Mouse (Mus musculus) stomach, postnatal 0 days (tissue): ENCODE measurements around the gene Eif2d. TPM values are rescaled to one million over a fixed set of nuclear protein-coding genes. Genes with fewer than 3 reads are reported as not detected.

Source experiments
- ATAC-seq: fragments of 200-750 bp; cut with Nextera tagmentation; 2 replicates; pipeline ENCODE4 v1.8.0; 2017; ENCODE audit not compliant: low FRiP score, low TSS enrichment
- DNase-seq: peaks from one replicate; pipeline ENCODE4 v3.0.0-alpha.2; 2016; ENCODE audit warnings: low spot score
- H3K27ac ChIP-seq: fragments of 300-500 bp; sonication (generic); replicated peaks from 2 replicates; pipeline ENCODE4 v1.5.1; 2014; ENCODE audit warnings: mild to moderate bottlenecking, control low read depth
- H3K27me3 ChIP-seq: fragments of 300-500 bp; sonication (generic); 2 replicates; pipeline ENCODE4 v1.6.1; 2014; ENCODE audit warnings: low read length; ENCODE audit not compliant: control insufficient read depth, insufficient read depth
- H3K36me3 ChIP-seq: fragments of 300-500 bp; sonication (generic); 2 replicates; pipeline ENCODE4 v1.6.1; 2014; ENCODE audit warnings: low read length, mixed read lengths; ENCODE audit not compliant: control insufficient read depth, insufficient read depth
- H3K4me1 ChIP-seq: fragments of 300-500 bp; sonication (generic); replicated peaks from 2 replicates; pipeline ENCODE4 v1.6.1; 2014; ENCODE audit warnings: antibody characterized with exemption; ENCODE audit not compliant: control insufficient read depth, insufficient read depth
- H3K4me2 ChIP-seq: fragments of 300-500 bp; sonication (generic); replicated peaks from 2 replicates; pipeline ENCODE4 v1.6.1; 2014; ENCODE audit warnings: low read depth, mild to moderate bottlenecking, control low read depth, moderate library complexity
- H3K4me3 ChIP-seq: fragments of 300-500 bp; sonication (generic); 2 replicates; pipeline ENCODE4 v1.5.1; 2014; ENCODE audit warnings: low read depth, low read length, control low read depth
- H3K9ac ChIP-seq: fragments of 300-500 bp; sonication (generic); 2 replicates; pipeline ENCODE4 v1.6.1; 2014; ENCODE audit warnings: mild to moderate bottlenecking, low read length, control low read depth, mixed read lengths
- H3K9me3 ChIP-seq: fragments of 300-500 bp; sonication (generic); 2 replicates; pipeline ENCODE4 v1.6.1; 2016; ENCODE audit warnings: low read length; ENCODE audit not compliant: control insufficient read depth
- CTCF ChIP-seq: IDR thresholded peaks from 2 replicates; pipeline ENCODE4 v1.5.1; 2016; ENCODE audit warnings: antibody characterized with exemption, low read depth, mild to moderate bottlenecking, moderate library complexity
- EP300 ChIP-seq: optimal IDR thresholded peaks from 2 replicates; pipeline ENCODE3; 2016; ENCODE audit warnings: antibody characterized with exemption
- WGBS: fragments of 180-500 bp; shearing (Covaris S2); extraction: QIAGEN DNeasy Blood & Tissue Kit; methylation state at CpG from one replicate; pipeline ENCODE4 v1.1.7; 2014; 5-methylcytosine and 5-hydroxymethylcytosine counted together
- polyA plus RNA-seq: library from polyadenylated mRNA; unstranded; fragments of >200 nt; fragmentation: Nextera tagmentation; extraction: Ambion mirVana; gene quantifications from 2 replicates; pipeline ENCODE4 v1.2.1, GENCODE M21; 2015

The Eif2d gene
- 36.3 and 38.8 TPM in 2 replicates for polyA plus RNA-seq

DNA sequence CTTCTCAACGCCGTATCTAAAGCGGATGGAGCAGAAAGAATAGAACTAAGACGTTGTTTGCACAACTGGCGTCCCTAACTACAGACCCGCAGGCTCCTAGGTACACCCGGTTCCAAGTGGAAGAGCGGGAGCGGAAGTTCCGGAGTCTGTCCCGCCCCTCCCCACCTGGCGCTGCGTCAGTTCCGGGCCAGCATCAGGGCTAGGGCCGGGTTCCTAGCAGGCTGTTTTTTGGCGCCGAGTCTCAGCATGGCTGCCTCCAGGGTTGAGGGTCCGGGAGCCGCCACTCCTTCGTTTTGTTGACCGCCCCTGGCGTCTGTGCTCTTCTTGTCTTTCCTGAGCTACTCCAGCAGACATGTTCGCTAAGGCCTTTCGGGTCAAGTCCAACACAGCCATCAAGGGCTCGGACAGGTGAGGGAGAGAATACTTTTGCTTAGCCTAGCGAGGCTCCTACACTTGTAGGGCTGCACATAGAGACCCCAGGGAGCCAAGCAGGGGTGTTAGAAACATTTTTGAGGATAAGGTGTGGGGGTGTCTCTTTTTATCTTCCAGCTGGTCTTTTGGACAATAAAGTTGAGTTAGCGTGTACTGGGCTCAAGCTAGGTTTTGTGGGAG, at the start of gene Eif2d:
Eif2d (plus strand) TSS at position 164 of the 612 bp plus-strand sequence.
- Histone ChIP-seq H3K4me3 (peak within 1 kb of the TSS; percentile 68), H3K9ac (peak within 1 kb of the TSS; percentile 75), H3K27ac (peak within 1 kb of the TSS; percentile 76), H3K27me3 (no peaks in the 10 kb centered on the region), H3K4me1 (no peaks in the 10 kb centered on the region), H3K36me3 (no peaks in the 10 kb centered on the region), H3K4me2 (peak within 1 kb of the TSS; percentile 90), H3K9me3 (no peaks in the 10 kb centered on the region)
- under 1% methylated on average over 27 of the region's 27 CpGs for WGBS
- DNase-seq (peak; percentile 95), ATAC-seq (peak; percentile 99)
- TF ChIP-seq CTCF, result no peak
- no peak for TF ChIP-seq EP300

DNA sequence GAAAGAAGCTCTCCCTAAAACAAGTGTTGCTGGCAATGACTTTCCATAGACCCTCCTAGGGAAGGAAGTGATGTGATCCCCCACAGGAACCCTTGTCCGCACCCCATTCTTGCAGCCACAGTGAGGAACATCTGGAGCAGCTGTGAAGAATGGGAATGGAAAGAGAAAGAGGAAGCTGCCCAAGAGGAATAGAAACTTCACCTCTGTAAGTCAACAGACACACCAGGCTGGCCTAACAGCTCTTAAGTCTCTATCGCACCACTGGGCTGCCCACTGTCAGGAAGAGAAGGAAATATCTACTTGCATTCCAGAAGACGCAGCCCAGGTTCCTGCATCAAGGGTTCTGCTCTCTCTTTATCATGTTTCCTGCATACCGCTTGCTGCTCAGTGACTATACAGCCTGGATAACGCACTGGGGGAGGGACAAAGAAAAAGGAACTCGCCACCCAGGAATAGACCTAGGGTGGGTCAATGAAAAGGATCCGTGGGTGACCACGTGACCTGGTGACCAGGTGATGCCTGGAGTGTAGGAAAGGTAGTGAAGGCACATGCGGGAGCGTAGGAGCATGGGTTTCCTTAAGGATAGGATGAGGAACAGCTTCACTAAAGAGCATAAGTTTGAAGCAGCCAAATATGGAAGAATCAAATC, 49.1 kb upstream of the Eif2d start:
- Histone ChIP-seq H3K36me3 (no peaks in the 10 kb centered on the region), H3K4me1 (peaks cover 4% of the 10 kb centered on the region; the same call in 1 of the 2 replicates), H3K9ac (no peak overlapping the region), H3K27me3 (no peaks in the 10 kb centered on the region), H3K27ac (no peak overlapping the region), H3K9me3 (no peaks in the 10 kb centered on the region), H3K4me3 (no peak overlapping the region), H3K4me2 (no peak overlapping the region)
- no peak for ATAC-seq
- TF ChIP-seq EP300, result no peak
- TF ChIP-seq CTCF, result no peak
- WGBS, result 63% methylated on average over 10 of the region's 10 CpGs
- no peak for DNase-seq

DNA sequence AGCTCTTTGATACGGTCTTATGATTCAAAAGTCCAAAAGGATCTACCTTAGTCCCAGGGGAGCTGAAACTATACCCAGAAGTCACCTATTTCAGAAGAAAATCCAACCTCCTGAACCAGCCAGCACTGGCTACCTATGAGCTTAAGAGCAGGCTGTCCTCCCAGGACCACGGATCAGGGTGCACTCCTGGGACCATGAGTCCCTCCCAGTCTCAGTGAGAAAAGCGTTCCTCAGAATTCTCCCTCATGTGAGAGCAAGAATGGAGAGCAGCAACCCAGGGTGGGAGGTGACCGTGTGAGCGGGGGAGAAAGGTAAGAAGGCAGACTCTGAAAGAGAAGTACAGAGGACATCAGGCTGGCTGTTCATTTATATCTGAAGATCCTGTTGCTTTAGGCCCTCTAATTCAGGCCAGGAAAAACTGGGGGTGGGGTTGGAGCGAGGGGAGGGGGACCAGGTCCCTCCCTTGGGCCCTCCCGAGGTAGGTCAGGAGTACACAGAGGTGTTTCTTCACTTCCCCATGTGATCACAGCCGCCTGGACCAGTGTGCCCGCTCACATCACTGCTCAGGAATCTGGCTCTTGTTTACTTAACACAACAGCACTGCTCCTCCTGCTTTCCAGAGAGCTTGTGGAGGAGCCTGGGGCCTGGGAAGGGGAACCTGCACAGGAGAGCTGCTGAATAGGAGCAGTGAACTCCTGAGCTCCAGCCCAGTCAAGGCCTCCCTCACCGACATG, 45.2 kb upstream of the Eif2d start:
- ATAC-seq (peak; percentile 95), DNase-seq (peak; percentile 83)
- H3K27ac ChIP-seq, result peak overlapping the region; percentile 88
- H3K36me3 ChIP-seq, result no peaks in the 10 kb centered on the region
- H3K9me3 ChIP-seq, result no peaks in the 10 kb centered on the region
- TF ChIP-seq EP300, result no peak
- no peak; the same call in 1 of the 2 replicates for TF ChIP-seq CTCF
- no peaks in the 10 kb centered on the region for H3K27me3 ChIP-seq
- H3K4me2 ChIP-seq, result no peak overlapping the region; the same call in 1 of the 2 replicates
- H3K4me3 ChIP-seq, result no peak overlapping the region
- 25% methylated on average over 10 of the region's 10 CpGs for WGBS
- 0 out of 2 replicates have a peak overlapping the region, but pooled peaks have one; percentile 31 for H3K9ac ChIP-seq
- H3K4me1 ChIP-seq, result peaks cover 4% of the 10 kb centered on the region; the same call in 1 of the 2 replicates

DNA sequence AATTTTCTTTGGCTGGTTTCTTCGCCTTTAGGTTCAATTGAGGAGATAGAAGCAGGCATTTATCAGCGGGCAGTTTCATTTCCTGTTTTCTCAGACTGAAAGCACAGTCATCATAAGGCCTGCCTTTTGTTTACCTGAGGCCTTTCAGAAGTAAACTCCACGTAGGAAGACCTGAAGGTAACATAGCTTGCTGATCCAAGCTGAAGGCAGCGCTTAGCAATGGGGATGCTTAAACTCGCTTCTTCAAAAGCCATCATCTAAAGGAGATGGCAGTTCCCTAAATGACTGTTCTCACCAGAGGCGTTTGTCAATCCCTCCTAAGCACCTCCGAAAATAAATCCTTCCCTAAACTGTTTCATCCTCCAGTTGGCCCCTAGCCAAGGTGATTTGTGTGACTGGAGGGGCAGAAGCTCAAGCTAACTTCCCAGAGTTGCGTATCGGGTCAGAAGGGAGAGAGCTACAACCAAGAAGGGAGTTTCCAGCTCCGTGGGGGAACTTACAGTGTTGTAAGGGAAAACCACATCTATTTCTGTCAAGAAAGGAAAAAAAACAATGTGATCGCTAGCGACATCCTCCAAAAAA, 42.4 kb upstream of the Eif2d start:
- no peak overlapping the region for H3K4me2 ChIP-seq
- ATAC-seq (no peak), DNase-seq (no peak)
- H3K27ac ChIP-seq, result peak overlapping the region; percentile 5; the same call in 1 of the 2 replicates
- no peak for TF ChIP-seq EP300
- no peak for TF ChIP-seq CTCF
- no peaks in the 10 kb centered on the region for H3K36me3 ChIP-seq
- H3K4me1 ChIP-seq, result peaks cover 4% of the 10 kb centered on the region; the same call in 1 of the 2 replicates
- no peak overlapping the region for H3K4me3 ChIP-seq
- H3K27me3 ChIP-seq, result no peaks in the 10 kb centered on the region
- H3K9me3 ChIP-seq, result no peaks in the 10 kb centered on the region
- no peak overlapping the region for H3K9ac ChIP-seq
- 49% methylated on average over 12 of the region's 12 CpGs for WGBS

DNA sequence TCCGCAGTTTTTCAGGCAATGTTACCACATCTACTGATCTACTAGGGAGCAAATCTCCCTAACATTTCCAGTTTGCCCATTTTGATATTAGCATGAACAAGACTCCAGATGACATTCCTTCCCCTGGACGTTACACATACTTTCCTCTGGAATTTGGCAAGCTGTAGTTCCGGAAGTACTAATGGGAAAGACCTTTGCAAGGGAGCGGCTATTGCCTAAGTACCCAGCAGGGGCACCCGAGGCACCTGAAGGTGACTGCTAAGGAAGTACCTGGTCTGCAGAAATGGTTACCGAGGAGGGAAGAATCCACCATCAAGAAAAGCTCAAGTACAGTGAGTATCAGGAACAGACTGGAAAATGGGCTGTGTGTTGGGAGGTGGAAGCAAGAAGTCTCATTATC, 40.4 kb upstream of the Eif2d start:
- no peak overlapping the region for H3K4me3 ChIP-seq
- H3K9me3 ChIP-seq, result no peaks in the 10 kb centered on the region
- 24% methylated on average over 6 of the region's 6 CpGs for WGBS
- H3K36me3 ChIP-seq, result no peaks in the 10 kb centered on the region
- TF ChIP-seq CTCF (peak; percentile 72), EP300 (no peak)
- H3K27ac ChIP-seq, result no peak overlapping the region; the same call in 1 of the 2 replicates
- no peak overlapping the region for H3K4me2 ChIP-seq
- peaks cover 3% of the 10 kb centered on the region; the same call in 1 of the 2 replicates for H3K4me1 ChIP-seq
- DNase-seq (peak; percentile 80), ATAC-seq (peak; percentile 71)
- H3K27me3 ChIP-seq, result no peaks in the 10 kb centered on the region
- H3K9ac ChIP-seq, result no peak overlapping the region
